11 mouse cellular contexts compared by ENCODE assay signal in the genomic region with DNA sequence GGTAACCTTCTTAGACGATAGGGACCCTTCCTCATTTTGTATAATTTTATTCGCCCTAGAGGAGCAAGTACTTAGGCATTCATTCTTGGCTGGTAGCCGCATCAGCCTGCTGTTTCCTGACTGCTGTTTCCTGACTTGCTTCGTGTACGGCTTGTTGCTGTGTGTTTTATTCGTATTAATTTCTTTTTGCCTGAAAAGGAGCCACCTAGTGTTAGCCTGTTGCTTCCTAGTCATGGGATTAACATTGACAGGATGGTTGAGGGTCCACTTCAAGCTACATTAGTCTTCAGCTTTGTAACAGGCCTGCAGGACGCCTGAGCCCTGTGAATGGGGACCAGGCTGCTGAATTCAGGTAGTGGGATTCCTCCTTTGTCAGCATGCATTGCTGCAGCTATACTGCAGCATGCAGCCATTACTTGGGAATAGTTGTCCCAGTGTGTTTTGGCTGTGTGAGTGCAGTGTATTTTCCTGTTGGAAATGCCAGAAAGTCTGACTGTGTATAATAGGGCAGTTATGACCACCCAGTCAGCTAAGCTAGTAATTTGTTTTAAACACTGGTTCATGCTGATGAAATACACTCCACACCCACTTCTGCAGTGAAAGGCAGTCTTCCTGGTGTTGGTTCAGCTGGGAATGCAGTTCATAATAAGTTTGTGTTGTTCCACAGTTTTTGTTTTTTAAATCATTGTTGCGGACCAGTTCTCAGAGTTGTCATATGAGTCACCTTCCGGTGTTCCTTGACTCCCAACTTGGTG. TPM values are rescaled to one million over a fixed set of nuclear protein-coding genes. Genes with fewer than 3 reads are reported as not detected.
DNase-seq lines count a peak whose midpoint lies in the region; ATAC-seq and TF ChIP-seq lines count a peak whose summit lies in the region.
"Had no signal": no experiment of that assay in that cellular context is flagged by ENCODE, and none has a peak within 500 bp of the region (broad histone marks: within the 10 kb centered on the region; RNA-seq: fewer than 3 reads in every experiment).

No protein-coding gene starts in this region.

- peak overlapping the region; percentile 28; the same call in 1 of the 2 replicates for H3K27ac ChIP-seq in heart, embryonic 12.5 days (ENCODE audit: poor library complexity, severe bottlenecking)
- H3K27ac ChIP-seq in heart, embryonic 11.5 days (ENCODE audit: low read depth, low read length), result no peak overlapping the region
- H3K27ac ChIP-seq in midbrain, postnatal 0 days (ENCODE audit: low read depth, low read length), result no peak overlapping the region
- H3K27ac ChIP-seq in midbrain, embryonic 10.5 days (replicated peaks), result no peak overlapping the region
- peak overlapping the region; percentile 77 for H3K27ac ChIP-seq in intestine, embryonic 15.5 days
- H3K27ac ChIP-seq in stomach, embryonic 15.5 days, result peak overlapping the region; percentile 70
- H3K27ac ChIP-seq: forebrain, embryonic 12.5 days; liver, embryonic 14.5 days had no signal

- no peak for ATAC-seq in heart, embryonic 12.5 days (ENCODE audit: insufficient number of reproducible peaks, low FRiP score)
- no peak for ATAC-seq in heart, embryonic 11.5 days (replicated peaks; ENCODE audit: insufficient number of reproducible peaks, low FRiP score, low TSS enrichment)
- ATAC-seq in midbrain, postnatal 0 days (ENCODE audit: low FRiP score), result no peak
- peak; percentile 44; the same call in 1 of the 2 replicates for ATAC-seq in intestine, embryonic 15.5 days
- ATAC-seq in stomach, embryonic 15.5 days (ENCODE audit: insufficient read depth, low FRiP score, low read depth), result no peak

- no peak overlapping the region for H3K4me2 ChIP-seq in heart, embryonic 12.5 days
- no peak overlapping the region for H3K4me2 ChIP-seq in heart, embryonic 11.5 days
- H3K4me2 ChIP-seq in midbrain, postnatal 0 days (ENCODE audit: low read depth, low read length, poor library complexity, severe bottlenecking), result no peak overlapping the region
- no peak overlapping the region for H3K4me2 ChIP-seq in intestine, embryonic 15.5 days (replicated peaks)
- H3K4me2 ChIP-seq in stomach, embryonic 15.5 days, result 0 out of 2 replicates have a peak overlapping the region, but pooled peaks have one; percentile 34
- H3K4me2 ChIP-seq: forebrain, embryonic 12.5 days had no signal

- H3K9ac ChIP-seq in heart, embryonic 12.5 days, result no peak overlapping the region
- no peak overlapping the region for H3K9ac ChIP-seq in heart, embryonic 11.5 days (ENCODE audit: low read depth, low read length)
- no peak overlapping the region for H3K9ac ChIP-seq in midbrain, postnatal 0 days (replicated peaks; ENCODE audit: low read length, poor library complexity, severe bottlenecking)
- H3K9ac ChIP-seq in intestine, embryonic 15.5 days, result no peak overlapping the region
- no peak overlapping the region for H3K9ac ChIP-seq in stomach, embryonic 15.5 days
- H3K9ac ChIP-seq: forebrain, embryonic 12.5 days; liver, embryonic 14.5 days had no signal

- no peaks in the 10 kb centered on the region for H3K9me3 ChIP-seq in heart, embryonic 12.5 days (replicated peaks)
- no peaks in the 10 kb centered on the region for H3K9me3 ChIP-seq in heart, embryonic 11.5 days (replicated peaks; ENCODE audit: control insufficient read depth, low read length)
- no peaks in the 10 kb centered on the region for H3K9me3 ChIP-seq in midbrain, postnatal 0 days (ENCODE audit: low read length)
- H3K9me3 ChIP-seq in midbrain, embryonic 10.5 days (replicated peaks), result peaks cover 9% of the 10 kb centered on the region
- no peaks in the 10 kb centered on the region for H3K9me3 ChIP-seq in intestine, embryonic 15.5 days
- H3K9me3 ChIP-seq in stomach, embryonic 15.5 days, result no peaks in the 10 kb centered on the region
- H3K9me3 ChIP-seq: forebrain, embryonic 12.5 days had no signal

- peaks cover 71% of the 10 kb centered on the region for H3K4me1 ChIP-seq in heart, embryonic 12.5 days (replicated peaks)
- H3K4me1 ChIP-seq in heart, embryonic 11.5 days (ENCODE audit: control insufficient read depth, insufficient read depth, low read length), result peaks cover 63% of the 10 kb centered on the region
- no peaks in the 10 kb centered on the region for H3K4me1 ChIP-seq in midbrain, postnatal 0 days (ENCODE audit: insufficient read depth, low read length)
- H3K4me1 ChIP-seq in midbrain, embryonic 10.5 days, result peaks cover 49% of the 10 kb centered on the region
- H3K4me1 ChIP-seq in intestine, embryonic 15.5 days (replicated peaks), result peaks cover 51% of the 10 kb centered on the region
- peaks cover 32% of the 10 kb centered on the region for H3K4me1 ChIP-seq in stomach, embryonic 15.5 days

- WGBS in heart, embryonic 12.5 days, result 66% methylated on average over 9 of the region's 9 CpGs
- 64% methylated on average over 9 of the region's 9 CpGs for WGBS in heart, embryonic 11.5 days (ENCODE audit: insufficient replicate concordance)
- 47% methylated on average over 9 of the region's 9 CpGs for WGBS in midbrain, postnatal 0 days
- WGBS in midbrain, embryonic 10.5 days, result 69% methylated on average over 9 of the region's 9 CpGs
- WGBS in intestine, embryonic 15.5 days, result 50% methylated on average over 9 of the region's 9 CpGs
- 47% methylated on average over 9 of the region's 9 CpGs for WGBS in stomach, embryonic 15.5 days

- TF ChIP-seq CTCF in midbrain, postnatal 0 days (IDR thresholded peaks at IDR 0.05), result peak; percentile 44

- H3K36me3 ChIP-seq in heart, embryonic 12.5 days, result no peaks in the 10 kb centered on the region
- no peaks in the 10 kb centered on the region for H3K36me3 ChIP-seq in heart, embryonic 11.5 days (ENCODE audit: control insufficient read depth, insufficient read depth, low read length)
- H3K36me3 ChIP-seq in midbrain, postnatal 0 days (ENCODE audit: insufficient read depth, low read length), result no peaks in the 10 kb centered on the region
- peaks cover 13% of the 10 kb centered on the region for H3K36me3 ChIP-seq in midbrain, embryonic 10.5 days
- H3K36me3 ChIP-seq in intestine, embryonic 15.5 days, result no peaks in the 10 kb centered on the region
- H3K36me3 ChIP-seq in stomach, embryonic 15.5 days, result no peaks in the 10 kb centered on the region

- no peaks in the 10 kb centered on the region for H3K27me3 ChIP-seq in heart, embryonic 12.5 days (replicated peaks)
- no peaks in the 10 kb centered on the region for H3K27me3 ChIP-seq in heart, embryonic 11.5 days (ENCODE audit: control insufficient read depth, insufficient read depth, low read length)
- no peaks in the 10 kb centered on the region for H3K27me3 ChIP-seq in midbrain, postnatal 0 days (ENCODE audit: insufficient read depth, low read length)
- H3K27me3 ChIP-seq in midbrain, embryonic 10.5 days (ENCODE audit: low read depth, poor library complexity, severe bottlenecking), result no peaks in the 10 kb centered on the region
- no peaks in the 10 kb centered on the region for H3K27me3 ChIP-seq in intestine, embryonic 15.5 days (replicated peaks)
- H3K27me3 ChIP-seq in stomach, embryonic 15.5 days (replicated peaks), result no peaks in the 10 kb centered on the region
- H3K27me3 ChIP-seq: forebrain, embryonic 12.5 days had no signal

- no peak for DNase-seq in midbrain, postnatal 0 days (ENCODE audit: low spot score)
- DNase-seq in midbrain, embryonic 10.5 days (ENCODE audit: low spot score), result no peak
- no peak for DNase-seq in natural killer cell, adult 2 months (ENCODE audit: low spot score in 2 of 2)
- DNase-seq in thymus, postnatal 14 days, result no peak
- DNase-seq: right cerebral cortex, adult 18-20 months had no signal

- no peak overlapping the region for H3K4me3 ChIP-seq in heart, embryonic 12.5 days
- H3K4me3 ChIP-seq in heart, embryonic 11.5 days (ENCODE audit: low read depth, low read length), result no peak overlapping the region
- H3K4me3 ChIP-seq in midbrain, postnatal 0 days (ENCODE audit: low read depth, low read length), result no peak overlapping the region
- H3K4me3 ChIP-seq in midbrain, embryonic 10.5 days, result no peak overlapping the region
- no peak overlapping the region for H3K4me3 ChIP-seq in intestine, embryonic 15.5 days (replicated peaks)
- H3K4me3 ChIP-seq in stomach, embryonic 15.5 days (replicated peaks), result no peak overlapping the region
- H3K4me3 ChIP-seq: forebrain, embryonic 12.5 days had no signal

RNA-seq across cellular contexts. Expression of a gene that starts 19.4 kb away (rescaled TPM):
- 35.5 and 43.0 TPM in 2 replicates for polyA plus RNA-seq in heart, embryonic 12.5 days (2016; fragmentation: Nextera tagmentation; extraction: Ambion mirVana)
- polyA plus RNA-seq in heart, embryonic 11.5 days (2014; fragmentation: Nextera tagmentation; extraction: Ambion mirVana), result 33.5 and 37.2 TPM in 2 replicates
- total RNA-seq in midbrain, postnatal 0 days (2014; rRNA removed), result 22.2 and 25.6 TPM in 2 replicates
- 6.2 and 7.1 TPM in 2 replicates for polyA plus RNA-seq in midbrain, postnatal 0 days (2015; fragmentation: Nextera tagmentation; extraction: Ambion mirVana)
- polyA plus RNA-seq in midbrain, embryonic 10.5 days (2016; fragmentation: Nextera tagmentation; extraction: Ambion mirVana), result 28.6 and 30.3 TPM in 2 replicates
- polyA plus RNA-seq in intestine, embryonic 15.5 days (2015; fragmentation: Nextera tagmentation; extraction: Ambion mirVana), result 23.8 and 24.7 TPM in 2 replicates
- 26.4 and 30.4 TPM in 2 replicates for polyA plus RNA-seq in stomach, embryonic 15.5 days (2015; fragmentation: Nextera tagmentation; extraction: Ambion mirVana)

Comparison
In these comparisons a context has a peak if more than half of its experiments do, and no peak if none do; other contexts are left out.
1. H3K27ac ChIP-seq: peak in heart, embryonic 12.5 days (single experiment), intestine, embryonic 15.5 days (single experiment) and stomach, embryonic 15.5 days (single experiment); none in heart, embryonic 11.5 days (single experiment), midbrain, postnatal 0 days (single experiment) and midbrain, embryonic 10.5 days (single experiment).